Mouse (Mus musculus) ES-E14 (cell line): ENCODE data around the gene Pla2g2d.

Source experiments
- HCFC1 ChIP-seq: IDR thresholded peaks from 2 replicates; pipeline ENCODE4 v1.6.1; 2012; ENCODE audit warnings: low read length, inconsistent platforms, borderline replicate concordance; ENCODE audit not compliant: insufficient read depth
- ZC3H11A ChIP-seq: IDR thresholded peaks from 2 replicates; pipeline ENCODE4 v1.6.1; 2012; ENCODE audit warnings: low read depth, mild to moderate bottlenecking, inconsistent platforms, low read length, borderline replicate concordance
- ZNF384 ChIP-seq: IDR thresholded peaks from 2 replicates; pipeline ENCODE4 v1.6.1; 2012; ENCODE audit warnings: low read depth, low read length, inconsistent platforms

DNA sequence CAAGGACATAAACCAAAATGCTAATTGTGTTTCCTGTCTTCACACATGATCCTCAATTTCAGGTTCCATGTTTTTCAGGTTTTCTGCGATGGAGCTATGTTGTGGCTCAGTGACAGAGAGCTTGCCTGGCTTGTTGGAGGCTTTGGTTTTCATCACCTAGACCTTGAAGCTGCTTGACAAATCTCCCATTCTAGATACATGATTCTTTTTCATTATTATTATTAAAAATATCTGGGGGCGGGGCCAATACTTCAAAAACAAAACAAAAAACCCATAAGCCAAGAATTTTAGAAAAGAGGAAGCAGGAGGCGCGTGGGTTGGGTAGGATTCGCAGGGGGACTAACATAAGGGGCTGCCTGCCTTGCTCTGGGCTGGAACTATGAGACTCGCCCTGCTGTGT lies at the start of gene Pla2g2d:
- no peak for TF ChIP-seq HCFC1
- no peak for TF ChIP-seq ZNF384
- TF ChIP-seq ZC3H11A = no peak
